Mouse (Mus musculus) c-Kit-positive CD71-negative TER-119-negative erythroid progenitor cells, embryonic 14.5 days (primary cell): ENCODE results near the gene Phactr3.

Experiments used
- DNase-seq: peaks from one replicate; pipeline ENCODE4 v3.0.0-alpha.2; 2013; ENCODE audit warnings: low read depth

Gene Phactr3

DNA sequence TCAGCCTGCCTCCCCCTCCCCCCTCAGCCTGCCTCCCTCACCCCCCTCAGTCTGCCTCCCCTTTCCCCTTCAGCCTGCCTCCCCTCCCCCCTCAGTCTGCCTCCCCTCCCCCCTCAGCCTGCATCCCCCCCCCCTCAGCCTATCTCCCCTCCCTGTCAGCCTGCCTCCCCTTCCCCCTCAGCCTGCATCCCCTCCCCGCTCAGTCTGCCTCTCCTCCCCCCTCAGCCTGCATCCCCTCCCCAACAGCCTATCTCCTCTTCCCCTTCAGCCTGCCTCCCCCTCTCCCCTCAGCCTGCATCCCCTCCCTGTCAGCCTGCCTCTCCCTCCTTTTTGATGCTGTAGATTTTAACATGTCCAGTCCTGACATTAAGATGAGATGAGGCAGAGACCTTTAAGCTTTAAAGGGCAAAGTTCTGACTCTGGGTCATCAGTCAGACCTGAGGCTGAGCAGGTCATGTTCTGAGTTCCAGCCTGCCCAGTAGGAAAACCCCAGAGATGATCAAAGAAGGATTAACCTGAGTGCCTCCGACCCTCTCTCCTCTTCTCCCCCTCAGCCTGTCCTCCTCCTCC, 139.3 kb downstream of the Phactr3 start:
- DNase-seq: no peak

DNA sequence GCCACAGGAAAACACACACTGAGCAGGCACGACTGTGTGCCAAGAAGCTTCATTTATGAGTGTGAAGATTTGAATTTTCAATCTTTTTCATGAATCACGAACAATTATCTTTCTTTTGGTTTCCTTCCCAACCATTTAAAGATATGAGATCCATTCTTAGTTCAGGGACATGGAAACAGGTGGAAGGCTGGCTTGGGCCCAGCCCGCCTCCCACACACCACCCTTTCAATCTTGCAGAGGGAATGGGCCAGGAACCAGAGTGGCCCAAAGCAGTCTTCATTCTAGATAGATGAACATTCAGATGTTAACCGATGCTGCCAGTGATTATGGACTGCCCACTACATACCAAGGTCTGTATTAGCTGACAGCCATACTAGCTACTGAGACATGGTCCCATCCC, 144.3 kb downstream of the Phactr3 start:
- no peak for DNase-seq

DNA sequence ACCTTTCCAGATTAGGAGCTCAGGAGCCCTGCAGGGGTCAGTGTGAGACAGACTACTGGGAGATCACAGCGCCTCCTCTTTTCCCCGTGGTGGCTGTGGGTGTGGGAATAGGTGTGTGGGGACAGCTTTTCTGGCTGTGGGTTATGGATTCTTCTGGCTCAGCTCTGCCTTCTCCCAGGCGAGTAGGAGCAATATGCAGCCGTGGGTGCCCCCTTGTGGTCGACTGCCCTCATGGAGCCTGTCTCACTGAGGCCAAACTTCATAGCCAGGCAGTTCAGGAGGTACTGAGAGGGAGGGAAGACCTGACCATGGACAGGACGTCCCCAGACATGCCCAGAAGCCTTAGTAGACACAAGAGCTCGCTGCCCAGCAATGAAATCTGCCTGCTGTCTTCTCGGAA, 145.6 kb downstream of the Phactr3 start:
- peak; percentile 33 for DNase-seq

DNA sequence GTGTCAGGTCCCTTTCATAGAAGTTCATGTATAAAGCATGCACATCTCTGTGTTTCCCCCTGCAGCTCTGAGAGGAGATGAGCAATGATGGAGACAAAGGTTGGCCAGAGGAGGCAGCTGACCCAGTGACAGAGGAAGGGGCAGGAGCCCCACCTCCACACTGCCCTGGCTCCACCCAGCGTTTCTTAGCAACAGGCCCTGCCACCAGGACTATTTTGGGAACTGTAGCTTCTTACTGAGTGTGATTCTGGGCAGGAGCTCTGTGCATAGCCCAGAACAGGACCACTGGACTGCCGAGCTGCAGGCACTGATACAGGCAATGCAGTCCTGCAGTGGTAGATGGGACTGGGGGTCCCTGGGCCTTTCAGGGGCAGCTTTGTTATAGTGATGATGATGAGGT, 146.7 kb downstream of the Phactr3 start:
- DNase-seq: no peak

DNA sequence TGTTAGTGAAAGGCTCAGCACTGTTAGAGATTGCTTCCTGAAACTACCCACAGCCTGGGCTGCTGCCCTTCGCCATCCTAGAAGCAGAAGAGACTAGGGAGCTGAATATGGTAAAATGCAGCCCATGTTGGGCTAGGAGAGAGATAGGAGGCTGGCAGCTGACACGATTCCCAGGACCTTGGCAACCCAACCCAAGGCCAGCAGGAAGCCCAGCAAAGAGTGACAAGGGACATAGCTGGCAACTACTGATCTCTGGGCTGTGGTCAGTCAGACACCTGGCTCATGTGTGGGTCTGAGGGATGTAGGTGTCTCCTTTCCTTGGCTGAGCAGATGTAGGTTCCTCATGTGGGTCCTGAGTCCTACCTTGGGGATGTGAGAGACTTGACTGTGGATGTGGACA, 152.0 kb downstream of the Phactr3 start:
- no peak for DNase-seq

DNA sequence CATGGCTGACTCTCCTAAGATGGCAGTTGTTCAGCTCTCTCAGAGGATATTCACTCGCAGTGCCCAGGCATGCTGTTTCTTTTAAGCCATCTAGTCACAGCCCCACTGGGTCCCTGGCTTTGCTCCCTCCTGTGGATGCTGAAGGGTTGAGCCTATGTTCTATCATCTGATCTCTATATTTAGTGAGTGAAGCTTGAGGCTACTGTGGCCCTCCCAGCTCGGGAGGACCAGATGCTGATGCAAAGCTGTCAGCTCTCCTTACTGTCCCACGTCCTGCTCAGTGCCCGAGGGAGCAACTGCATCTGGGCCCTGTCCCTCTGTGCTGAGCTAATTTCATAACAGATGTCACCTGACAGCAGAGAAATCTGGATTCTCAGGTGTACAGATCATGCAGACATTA, 153.6 kb downstream of the Phactr3 start:
- DNase-seq: no peak

DNA sequence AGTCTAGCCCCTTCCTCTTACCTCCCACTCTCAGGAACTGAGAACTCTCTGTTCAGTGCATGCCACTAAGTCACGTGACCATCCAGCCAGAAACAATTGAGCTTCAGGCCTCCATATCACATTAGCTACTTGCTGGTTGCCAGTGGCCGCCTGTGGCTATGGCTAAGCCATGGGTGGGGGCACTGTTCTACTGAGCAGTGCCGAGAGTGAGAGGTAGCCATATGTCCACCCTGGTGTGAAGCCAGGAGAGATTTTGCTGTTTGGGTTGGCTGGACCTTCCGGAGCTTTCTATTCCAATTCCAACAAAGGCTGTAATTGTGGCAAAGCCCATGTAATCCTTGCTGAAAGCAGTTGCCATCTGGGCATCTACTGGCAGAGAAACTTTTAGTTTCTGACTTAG, 155.4 kb downstream of the Phactr3 start:
- no peak for DNase-seq

DNA sequence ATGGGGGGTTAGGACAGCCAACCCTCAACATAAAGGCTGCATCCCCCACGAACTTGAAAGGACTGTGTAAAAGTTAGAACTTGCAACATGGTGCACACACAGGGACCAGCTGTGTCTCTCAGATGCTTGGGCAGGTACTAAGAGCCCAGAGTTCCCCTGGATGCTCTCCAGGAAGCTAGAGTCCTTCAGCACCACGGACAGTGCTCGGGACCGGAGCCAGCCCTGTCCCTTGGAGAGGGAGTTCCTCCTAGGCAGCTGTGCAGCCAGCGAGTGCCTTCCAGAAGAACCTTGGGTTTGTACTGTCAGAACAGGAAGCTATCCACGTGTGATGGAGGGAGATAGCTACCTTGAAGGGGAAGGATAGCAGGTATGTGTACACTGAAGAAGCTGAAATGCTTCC, 158.4 kb downstream of the Phactr3 start:
- peak; percentile 23 for DNase-seq

DNA sequence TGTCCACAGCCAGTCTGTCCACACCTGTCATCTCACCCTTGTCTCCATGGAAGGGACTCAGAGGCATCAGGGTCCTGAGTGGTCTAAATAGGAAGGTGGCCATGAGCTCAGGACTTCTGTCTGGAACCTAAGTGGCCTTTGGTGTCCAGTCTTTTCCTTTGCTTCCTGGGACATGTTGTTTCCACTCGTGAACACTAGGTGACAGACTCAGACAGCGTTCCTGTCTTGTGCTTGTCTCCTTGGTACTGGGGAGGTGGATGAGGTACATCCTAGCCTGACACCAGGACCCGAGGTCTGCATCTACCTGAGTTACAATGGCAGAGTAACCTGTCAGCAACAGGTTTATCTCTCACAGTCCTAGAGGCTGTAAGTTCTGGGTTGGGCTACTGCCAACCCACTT, 162.4 kb downstream of the Phactr3 start:
- no peak for DNase-seq

DNA sequence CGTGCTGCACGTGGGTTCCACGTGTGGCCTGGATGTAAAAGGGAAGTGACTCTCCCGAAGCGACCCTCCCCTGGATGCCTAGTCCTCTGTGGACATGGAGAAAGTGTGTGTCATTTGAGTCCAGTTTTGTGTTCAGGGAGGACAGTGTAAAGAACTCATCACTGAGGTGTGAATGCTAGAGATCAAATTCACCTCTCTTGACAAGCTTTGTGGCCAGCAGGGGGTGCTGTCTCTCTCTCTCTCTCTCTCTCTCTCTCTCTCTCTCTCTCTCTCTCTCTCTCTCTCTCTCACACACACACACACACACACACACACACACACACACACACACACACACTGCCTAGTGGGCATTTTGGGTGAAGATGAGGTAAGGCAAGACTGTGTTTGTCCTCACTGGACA, 168.5 kb downstream of the Phactr3 start:
- DNase-seq: no peak

DNA sequence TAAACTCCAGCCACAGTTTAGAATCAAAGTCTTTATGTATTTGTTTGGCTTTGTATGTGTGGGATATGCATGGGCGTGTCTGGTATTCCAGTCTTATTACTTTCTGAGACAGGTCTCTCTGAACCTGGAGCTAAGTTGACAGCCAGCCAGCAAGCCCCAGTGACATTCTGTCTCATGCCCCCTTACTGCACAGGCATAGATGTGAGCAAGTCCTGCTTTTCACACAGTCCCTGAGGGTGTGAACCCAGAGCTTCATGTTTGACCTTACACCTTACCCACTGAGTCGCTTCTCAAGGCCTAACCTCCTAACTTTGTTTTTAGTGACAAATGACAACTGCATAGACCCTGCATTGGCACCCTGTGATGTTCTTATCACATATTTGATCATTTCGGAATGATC, 169.9 kb downstream of the Phactr3 start:
- DNase-seq: no peak

DNA sequence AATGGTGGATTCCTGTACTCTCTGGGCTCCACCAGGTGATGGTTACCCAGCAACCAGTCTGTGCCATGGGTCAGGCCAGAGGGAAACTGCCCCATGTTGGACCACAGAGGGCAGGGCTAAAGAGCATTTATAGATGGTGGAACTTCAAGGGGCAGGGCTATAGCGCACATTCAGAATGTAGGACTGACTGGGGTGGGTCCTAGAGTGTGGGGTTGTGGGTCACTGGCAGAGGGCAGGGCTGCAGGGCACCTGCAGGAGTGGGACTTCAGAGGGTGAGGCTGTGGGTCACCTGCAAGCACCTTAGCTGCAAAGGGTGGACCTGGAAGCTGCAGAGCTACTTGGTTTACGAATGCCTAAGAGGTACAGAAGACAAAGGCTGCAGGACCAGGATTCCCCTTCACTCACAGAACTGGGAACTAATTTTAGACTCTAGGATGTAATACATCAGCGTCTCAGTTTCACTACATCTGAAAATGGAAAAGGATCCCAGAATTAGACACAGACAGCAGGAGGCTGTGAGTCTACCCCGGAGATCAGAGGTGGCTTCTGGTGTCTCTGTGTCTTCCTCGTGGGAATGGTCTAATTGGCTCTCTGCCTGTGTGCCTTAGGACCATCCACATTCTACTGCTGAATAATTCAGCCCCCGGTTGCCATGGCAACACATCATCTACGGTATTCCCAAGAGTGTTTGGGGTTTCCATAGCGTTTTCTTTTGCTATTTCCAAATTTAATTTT, 184.8 kb downstream of the Phactr3 start:
- DNase-seq: no peak

DNA sequence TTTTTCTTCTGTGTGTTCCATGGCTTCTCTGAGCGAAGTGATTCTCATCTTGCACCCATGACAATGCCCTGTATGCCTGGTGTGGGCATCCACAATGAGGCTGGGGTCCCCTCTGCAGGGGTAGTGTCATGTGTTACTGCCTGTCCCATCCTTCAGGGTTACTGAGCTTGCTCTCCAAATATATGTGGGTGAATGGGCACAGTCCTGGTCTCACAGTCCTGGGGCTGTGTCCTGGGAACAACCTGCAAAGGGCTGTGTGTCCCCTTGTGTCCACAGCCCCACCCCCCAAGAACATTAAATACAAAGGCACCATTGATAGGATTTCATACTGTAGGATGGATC, 185.4 kb downstream of the Phactr3 start:
- DNase-seq: no peak

DNA sequence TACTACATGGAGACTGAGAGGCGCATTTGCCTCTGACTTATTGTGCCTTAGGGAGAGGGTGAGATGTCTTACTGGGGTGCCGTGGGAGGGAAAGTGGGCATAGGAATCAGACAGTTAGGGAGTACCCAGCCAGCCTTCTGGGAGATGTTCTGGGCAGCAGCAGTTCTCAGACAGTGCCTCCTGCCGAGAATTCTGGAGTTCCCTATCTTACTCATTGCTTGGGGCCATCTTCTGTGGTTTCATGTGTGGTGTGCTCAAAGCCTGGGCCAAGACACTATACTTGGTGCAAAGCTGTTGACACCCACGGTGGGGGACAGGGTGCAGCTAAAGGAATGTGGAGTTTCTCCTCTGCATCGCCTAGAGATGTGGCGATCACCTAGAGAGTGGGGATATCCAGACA, 185.9 kb downstream of the Phactr3 start:
- DNase-seq: no peak

DNA sequence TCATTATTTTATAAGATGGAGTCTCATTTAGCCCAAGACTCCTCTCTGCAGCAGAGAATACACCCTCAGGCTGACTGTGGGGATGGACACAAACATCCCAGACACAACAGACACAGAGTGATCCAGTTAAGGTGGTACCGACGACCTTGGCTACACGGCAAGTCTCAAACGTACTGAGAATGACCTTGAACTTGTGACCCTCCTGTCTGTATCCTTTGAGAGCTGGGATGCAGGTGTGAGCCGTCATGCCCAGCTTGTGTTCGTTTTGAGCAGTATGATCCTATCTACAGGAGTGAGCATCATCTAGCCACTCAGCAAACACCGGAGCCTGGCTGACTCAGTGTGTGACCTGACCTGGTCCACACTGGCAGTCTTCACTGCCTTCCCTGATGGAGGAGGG, 194.8 kb downstream of the Phactr3 start:
- no peak for DNase-seq

DNA sequence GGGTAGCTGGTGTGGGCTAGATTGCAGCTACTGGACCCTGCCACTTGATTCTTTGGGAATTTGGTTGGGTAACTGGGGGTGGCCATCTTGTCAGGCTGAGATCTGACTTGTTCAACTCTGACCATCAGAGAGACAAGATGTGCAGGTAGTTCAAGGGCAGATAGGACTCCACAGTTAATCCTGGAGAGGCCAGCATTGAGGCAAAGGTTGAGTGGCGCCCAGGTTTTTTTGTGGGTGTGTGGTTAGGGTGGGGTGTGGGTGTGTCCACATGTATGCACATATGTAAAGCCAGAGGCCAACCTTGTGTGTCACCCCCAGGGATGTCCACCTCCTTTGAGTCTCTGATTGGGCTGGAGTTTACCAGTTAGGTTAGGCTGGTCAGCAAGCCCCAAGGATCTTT, 197.5 kb downstream of the Phactr3 start:
- DNase-seq: no peak

DNA sequence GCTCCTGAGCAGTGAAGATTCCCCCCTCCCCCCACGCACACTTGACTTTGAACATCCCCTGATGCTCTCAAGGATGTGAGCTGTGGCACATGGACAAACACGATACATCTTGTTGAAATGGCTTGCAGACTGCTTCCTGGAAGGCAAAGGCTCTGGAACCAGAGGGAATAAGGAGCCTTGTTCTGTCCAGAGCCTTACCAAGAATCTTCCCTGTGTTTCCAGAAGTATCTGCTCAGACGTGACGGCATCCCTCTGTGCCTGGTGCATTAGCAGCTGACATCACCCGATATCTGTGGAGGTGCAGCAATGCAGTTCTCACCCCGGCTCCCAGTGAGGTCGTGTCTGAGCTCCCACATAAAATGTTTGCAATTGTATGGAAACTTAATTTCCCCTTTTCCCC, 201.0 kb downstream of the Phactr3 start:
- no peak for DNase-seq

DNA sequence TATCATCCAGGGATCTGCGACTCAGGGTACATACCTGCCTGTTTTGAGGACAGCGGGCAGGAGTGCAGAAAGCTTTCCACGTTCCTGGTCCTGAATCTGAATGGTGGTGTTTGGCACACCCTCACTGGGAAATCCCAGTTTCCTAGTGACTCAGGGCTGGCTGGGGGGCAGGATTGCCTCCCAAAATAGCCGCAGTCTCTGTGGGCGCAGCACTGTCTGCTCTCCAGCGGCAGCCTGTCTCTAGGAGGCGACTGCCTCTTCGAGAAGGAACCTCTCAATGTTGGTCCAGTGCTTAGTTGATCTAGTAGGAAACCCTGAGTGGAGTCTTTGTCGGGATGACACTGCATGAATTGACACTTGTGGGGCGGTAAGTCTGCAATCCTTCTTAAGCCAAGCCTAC, 202.5 kb downstream of the Phactr3 start:
- DNase-seq: no peak

DNA sequence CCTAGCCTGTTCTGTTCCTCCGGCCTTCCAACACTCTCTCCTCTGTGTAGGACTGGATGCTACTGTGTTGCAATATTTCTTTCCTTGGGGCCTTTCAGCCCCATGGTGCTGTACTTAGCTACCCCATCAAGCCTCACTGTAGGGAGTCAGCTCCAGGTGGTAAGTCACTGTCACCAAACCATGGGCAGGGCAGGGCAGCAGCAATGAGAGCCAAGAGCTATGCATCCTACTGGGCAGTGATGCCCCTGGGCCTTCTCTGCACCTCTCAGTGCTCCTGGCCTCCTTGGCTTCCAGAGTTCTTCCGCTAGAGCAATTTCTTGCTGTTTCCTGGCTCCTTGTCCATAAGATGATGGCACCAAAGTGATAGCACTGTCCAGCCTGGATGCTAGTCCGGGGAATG, 205.6 kb downstream of the Phactr3 start:
- no peak for DNase-seq

DNA sequence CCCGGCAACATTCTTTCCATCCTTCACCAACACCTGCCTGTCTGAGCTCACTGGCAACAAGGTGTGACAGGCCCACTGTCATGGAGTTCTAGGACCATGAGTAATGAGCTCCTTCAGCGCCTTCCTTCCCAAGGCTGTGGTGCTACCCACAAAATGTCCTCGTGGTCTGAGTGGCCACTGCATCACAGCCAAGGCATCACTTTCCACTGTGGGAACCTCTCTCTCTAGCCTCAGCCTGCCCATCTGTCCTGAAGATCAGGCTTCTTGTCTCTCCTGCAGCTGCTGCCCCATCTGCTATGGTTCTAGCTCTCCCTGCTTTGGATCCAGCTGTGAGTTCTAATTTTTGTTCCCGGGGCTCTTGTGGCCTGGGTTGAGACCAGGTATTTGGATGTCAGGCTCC, 206.0 kb downstream of the Phactr3 start:
- no peak for DNase-seq

DNA sequence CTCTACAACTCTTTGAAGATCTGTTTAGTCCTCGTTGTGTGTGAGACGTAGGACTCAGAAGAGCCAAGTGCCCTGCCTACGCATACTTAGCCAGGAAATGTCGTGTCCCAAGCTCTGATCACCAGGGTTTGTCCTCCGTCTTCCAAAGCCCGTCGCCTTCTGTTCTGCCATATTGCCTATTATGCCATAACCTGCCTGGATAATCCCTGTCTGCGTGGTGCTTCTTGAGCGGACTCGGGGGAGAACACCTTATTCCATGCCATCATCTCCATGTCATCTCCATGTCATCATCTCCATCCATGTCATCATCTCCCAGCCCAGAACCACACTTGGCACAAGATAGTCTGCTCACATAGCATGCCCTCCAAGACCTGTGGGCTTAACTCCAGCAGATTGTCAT, 207.3 kb downstream of the Phactr3 start:
- no peak for DNase-seq

DNA sequence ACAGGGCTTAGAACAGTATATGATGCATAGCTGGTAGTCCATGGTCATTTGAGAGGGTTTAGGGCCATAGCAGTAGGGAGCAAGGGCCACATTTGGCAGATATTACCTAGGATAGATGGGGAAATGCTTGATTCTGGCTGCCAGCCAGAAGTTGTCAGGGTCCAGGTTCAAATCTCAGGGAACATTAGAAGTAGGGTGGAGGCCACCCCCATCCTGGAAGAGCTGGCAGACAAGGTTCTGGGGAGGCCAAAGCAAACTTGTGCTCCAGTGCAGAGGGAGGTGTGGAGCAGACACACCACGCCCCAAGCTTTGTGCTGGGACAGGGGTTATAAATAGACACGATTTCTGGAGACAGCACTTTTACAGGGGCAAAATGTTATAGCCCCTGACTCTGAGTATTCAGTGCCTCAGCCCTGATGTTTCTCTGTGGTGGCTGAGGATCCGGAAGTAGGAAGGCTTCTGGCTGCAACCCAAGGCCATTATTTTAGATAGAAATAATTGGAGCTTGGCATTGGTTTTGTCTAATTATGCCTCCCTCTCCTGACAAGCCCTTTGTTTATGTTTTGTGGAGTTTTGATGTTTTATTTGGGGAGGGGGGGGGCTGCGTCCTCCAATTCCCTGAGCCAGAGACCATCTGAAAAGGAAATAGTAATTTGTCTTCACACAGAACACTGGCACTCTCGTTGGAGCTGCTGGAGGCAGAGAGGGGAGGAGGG, 208.1 kb downstream of the Phactr3 start:
- no peak for DNase-seq

DNA sequence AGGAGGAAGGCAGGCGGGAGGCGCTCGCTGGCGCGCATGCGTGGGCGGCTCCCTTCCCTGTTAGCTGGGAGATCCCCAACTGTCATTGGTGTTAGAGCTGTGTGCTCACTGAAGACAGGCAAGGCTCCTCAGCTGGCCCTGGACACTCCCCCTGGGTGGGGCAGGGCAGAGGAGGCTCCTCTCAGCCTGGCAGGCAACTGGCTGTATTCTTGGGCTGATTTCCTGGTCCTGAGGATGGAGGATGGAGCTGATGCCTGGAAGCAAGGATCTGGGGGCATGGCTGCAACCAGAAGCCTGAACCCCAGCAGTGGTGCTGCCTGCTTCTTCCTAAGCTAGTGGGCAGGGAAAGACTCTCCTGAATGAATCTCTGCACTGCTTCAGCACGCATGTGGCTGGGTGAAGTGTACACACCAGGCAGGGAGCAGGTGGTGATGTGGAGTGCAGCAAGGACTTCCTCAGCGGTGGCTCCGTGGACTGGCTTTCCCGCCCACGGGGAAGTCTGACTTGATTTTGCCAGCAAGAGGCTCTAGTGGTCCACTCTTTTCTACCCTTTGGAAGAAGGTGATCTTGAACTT, 208.8 kb downstream of the Phactr3 start:
- DNase-seq: peak; percentile 10
